Mouse (Mus musculus) lung, postnatal 36 days (tissue): ENCODE data around the gene Gm17334.
A peak's percentile ranks its signal among the peaks of the same experiment; 100 is the strongest.

ENCODE experiments used
- DNase-seq: peaks from one replicate; pipeline ENCODE4 v3.0.0; 2022; ENCODE audit warnings: mixed read lengths

Gm17334 gene

DNA sequence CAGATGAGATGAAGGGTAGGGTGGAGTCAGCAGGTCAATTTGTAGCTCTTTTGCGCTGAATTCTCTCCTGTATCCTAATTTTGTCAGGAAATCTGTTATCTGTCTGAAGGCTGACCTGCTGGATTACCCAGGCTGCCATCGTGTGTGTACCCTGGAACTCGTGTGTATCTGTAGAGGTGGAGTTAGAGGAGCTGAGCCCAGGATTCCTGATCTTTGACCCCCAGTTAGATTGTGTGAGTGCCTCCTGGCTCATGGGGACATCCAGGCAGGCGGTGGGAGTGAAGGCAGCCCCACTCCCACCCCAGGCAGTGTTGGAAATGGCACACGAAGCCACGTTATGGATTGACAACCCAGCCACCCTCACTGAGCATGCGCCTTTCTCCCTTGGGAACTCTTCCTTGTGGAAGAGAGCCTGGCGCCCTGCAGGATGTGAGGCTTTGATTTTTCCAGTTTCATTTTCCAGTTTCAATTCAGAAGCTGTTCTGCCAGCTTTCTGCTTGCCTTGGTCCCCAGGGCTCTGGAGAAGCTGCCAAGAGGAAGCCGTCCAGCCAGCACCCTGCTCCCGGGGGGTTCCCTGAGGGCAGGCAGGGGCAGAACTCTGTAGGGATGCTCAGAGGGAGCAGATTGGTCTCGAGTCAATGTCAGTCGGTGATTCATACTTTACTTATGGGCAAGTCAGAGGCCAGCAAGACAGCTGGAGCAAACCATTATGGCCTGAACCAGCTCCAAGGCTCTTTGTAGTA, 23.6 kb upstream of the Gm17334 start:
- DNase-seq: peak; percentile 89

DNA sequence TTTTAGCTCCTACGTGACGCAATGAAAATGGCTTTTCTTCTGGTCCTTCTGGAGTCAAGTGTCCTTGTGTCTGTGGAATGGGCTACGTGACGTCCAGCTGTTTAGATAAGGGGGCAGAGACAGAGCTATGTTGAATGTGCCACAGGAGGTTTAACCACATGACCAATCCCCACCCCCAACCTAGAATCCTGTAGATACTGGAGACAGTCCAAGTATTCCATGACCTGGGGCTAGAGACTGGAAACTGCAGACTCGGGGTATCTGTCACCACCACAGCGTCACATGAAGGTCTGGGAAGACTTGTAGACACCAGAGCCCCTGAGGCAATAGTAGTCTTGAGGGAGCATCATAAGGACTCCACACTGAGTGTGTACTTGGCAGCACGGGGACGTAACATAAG, 22.8 kb upstream of the Gm17334 start:
- DNase-seq: no peak

DNA sequence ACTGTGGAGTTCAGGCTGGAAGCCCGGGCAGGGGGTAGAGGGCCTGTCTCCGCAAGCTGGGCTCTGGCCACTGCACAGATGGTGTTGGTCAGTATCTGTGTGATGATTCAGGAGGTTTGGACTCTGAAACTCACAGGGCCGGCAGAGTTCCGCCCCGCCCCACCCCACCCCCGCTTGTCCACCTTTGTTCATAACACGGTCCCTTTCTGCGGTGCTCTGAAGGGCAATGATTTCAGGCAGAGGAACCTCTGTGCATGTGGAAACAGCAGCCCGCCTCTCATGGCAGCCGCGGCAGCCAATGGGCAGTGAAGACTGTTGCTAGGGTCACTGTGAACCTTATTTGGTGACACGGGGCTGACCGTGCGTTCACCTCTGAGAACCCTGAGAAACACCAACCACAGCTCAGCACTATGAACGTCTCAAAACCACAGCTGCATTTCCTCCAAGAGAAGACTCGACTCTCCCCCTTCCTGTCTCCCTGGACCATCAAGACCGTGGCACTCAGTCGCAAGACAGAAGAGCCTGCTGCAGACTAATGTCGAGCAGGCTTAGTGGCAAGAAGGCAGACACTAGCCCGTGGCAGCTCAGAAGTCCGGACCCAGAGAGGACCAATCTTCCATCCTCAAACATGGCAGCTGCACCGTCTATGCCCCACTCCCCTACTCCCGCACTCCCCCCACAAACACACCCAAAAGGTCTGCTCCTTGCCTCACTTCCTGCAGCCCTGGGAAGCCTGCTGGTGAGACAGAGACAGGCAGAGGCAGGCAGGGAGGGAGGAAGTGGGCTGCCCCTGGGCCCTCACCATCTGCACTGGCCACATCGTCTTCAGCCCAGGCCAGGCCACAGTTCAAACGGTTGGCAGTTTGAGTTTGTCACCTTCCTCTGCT, 21.9 kb upstream of the Gm17334 start:
- DNase-seq: peak; percentile 84

DNA sequence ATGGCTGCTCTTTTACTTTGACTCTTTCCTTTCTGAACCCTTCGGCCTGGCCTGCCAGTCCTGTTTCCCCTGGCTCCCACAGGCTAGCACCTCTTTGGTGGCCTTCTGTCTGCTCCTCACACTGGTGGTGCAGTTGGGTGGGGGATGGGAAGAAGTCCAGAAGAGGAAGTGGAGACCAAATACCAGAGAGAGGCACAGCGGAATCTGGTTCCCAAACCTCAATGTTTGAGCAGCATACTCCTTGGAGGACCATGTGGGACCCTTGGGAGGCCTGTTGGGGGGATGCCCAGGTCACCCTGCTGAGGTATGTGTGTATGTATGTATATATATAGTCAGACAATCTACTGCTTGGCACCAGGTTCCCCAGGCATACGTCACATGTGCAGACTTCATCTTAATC, 21.0 kb upstream of the Gm17334 start:
- DNase-seq: peak; percentile 51

DNA sequence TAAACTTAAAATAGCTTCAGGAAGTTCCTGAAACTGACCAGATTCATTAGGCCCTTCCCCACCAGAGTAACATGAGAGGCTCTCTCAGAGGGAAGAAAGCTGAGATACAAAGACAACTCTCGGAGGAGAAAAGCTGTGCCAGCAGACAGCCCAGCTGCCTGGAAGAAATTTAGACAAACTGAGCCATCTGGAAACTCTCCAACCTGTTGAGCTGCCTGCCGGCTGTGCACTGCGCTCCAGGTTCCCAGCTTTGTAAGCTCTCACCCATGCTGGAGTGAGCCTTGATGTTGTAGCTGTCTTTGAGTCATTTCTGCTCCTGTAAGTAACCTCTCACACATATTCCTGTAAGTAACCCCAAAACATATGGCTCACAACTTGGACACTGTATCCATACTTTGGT, 20.0 kb upstream of the Gm17334 start:
- DNase-seq: no peak

DNA sequence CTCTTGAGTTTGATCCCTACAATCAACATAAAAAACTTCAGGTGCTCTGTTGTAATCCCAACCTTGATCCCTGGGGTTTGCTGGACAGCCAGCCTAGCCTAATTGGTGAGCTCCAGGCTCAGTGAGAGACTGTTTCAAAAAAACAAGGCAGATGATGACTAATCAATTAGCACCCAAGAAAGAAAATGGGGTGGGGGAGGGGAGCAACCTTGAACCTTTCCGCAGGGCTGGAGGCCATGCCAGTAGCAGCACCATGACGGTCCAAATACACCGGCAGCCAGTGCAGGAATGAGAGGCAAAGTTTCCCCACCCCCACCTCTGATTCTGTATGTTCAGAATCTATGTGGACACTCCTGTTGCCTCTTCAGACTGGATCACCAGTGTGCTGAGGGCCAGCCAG, 16.3 kb upstream of the Gm17334 start:
- DNase-seq: no peak

DNA sequence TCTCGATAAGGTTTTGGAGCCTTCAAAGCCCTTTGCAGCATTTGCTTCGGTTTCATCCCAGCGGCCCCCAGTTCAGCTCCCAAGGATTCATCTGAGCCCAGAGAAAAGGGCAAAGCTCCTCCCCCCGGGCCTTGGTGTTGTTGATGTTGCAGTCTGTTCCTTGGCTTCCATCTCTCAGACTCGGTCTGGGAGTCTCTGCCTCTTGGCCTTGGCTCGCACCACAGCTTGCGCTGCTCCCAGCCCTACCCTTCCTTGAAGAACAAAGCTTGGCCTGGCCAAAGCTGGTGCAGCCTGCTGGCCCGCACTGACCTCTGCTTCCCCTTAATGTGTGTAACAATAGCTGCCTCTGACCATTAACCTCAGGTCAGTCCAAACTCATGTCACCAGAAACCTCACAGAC, 15.2 kb upstream of the Gm17334 start:
- DNase-seq: peak; percentile 92

DNA sequence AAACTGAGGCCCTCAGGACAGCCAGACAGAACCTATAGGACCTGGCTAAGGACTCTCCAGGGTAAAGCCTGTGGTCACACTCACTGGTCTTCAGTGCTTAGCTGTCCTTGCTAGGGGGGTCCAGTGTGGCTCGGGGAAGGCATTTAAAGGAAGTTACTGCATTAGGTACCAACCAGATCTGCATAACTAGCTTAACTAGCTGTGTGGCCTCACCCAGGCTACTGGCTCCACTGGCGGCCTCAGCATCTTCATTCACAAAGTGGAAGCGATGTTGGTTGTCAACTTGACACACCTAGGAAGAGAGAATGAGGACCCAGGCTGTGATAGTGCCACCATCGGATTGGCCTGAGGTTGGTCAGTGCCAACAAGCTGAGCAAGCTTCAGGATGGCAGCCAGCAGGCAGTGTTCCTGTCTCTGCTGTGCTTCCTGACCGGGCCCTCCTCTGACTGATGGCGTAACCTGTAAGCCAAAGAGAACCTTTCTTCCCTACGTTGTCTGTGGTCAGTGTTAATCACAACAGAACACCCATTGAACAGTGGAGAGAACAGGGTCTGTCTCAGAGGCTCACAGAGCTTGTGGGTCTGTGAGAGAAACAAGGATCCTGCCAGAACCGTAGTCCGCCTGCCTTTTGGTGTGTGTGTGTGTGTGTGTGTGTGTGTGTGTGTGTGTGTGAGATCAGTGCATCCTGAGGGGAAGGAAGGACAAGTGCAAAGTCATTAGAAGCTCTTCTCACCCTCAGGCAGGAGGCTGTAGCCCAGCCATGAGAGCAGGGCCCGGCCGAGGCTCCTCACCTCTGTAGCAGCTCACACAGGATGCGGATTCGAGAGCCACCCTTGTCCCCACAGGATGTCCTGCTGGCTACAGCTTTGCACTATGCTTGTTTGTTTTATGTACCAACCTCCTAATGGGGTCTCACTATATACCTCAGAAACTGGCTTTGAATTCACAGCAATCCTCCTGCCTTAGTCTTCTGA, 13.4 kb upstream of the Gm17334 start:
- peak; percentile 73 for DNase-seq

DNA sequence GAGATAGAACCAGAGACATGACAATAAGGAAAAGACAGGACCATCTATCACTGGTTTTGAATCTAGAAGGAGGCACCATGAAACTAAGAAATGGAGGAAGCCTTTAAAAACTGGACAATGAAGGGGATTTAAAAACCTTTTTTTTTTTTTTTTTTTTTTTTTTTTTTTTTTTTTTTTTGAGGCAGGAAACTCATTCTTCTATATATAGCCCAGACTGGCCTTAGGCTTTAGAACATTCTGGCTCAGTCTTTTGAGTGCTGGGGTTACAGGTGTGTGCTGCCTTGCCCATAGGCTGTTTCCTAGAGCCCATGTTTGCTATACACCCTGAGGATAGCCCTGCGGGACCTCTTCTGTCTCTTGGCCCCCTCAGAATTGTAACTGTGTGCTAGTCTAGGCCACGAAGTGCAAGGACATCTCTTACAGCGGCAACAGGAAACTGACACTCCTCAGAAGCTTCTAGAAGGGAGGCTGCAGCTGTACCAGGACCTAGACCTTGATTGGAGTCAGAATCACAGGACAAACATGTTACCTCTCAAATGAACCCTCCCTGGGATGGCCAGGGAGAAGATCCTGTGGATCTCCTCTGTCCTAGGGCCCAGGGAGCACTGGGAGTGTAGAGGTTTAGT, 12.4 kb upstream of the Gm17334 start:
- no peak for DNase-seq

DNA sequence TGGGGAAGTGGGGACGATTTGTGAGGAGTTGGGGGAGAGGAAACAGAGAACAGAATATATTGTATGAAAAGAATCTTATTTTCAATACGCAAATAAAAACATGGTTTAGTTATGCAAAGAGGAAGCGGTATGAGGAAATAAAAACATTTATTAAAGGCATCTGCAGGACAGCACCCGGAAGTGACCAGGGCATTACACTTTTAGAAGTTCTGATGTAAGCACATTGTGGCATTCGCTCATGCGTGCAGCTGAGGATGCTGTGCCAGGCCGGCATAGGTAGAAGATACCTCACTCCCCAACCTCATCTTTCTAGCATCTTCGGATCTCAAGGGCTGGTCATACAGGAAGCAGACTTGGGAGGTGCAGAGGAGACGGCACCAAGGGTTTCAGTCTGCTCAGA, 10.3 kb upstream of the Gm17334 start:
- DNase-seq: no peak

DNA sequence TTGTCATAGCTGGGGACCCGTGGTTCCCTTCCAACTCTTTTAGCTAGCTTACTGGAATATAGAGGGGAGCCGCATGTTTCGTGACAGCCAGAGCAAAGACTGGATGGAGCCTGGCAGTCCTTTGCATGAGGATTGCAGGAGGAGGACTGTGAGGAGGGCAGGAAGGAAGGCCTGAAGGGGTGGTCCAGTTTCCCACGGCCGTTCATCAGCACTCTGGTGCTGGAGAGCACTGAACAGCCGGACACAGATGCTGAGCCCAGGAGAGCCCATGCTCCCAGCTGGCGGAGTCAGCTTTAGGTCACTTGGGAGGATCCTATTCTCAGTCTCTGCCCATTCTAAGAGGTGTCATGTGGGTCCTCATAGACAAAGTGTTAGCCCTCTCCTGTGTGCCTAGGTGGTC, 9.0 kb upstream of the Gm17334 start:
- no peak for DNase-seq

DNA sequence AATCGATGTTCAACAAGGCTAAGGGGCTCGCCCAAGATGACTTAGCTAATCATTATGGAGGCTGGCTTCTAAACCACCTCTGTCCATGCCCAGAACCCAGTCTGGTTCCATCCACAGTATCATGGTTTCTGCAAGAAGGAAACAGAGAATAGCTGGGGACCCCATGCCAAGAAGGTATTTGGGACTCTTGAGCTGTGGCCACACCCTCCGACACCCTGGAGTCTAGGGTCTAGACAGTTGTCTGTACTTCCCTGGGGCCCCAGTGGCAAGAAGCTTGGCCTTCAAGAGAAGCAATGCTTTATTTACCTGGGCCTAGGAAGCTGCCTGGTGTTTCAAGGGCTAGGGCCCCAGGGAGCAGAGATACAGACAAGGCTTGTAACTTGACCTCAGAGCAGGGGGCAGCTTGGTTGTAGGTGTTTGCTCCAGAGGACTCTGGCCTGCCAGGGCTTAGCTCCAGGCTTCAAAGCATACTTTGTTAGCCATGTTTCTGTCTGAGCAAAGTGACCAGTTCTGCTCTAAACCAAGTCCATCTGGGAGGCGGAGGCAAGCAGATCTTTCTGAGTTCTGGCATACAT, 8.3 kb upstream of the Gm17334 start:
- no peak for DNase-seq

DNA sequence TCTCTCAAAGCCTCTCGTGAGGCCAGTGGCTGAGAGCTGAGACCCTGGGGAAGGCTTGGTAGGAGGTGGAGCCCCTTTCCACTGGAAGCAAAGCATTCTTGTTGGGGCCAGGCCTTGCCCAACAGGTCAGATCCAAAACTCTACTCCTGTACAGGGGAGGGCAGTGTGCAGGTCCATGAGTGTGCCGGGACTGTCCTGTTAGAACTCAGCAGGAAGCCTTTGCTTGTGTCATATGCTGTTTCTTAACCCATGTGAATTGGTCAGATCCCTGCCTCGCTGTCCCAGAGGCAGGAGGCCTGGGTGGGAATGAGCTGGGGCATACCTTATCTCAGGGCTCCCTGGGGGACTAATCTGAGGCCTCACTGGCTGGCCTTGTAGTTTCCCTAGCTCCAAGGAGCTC, 7.3 kb upstream of the Gm17334 start:
- no peak for DNase-seq

DNA sequence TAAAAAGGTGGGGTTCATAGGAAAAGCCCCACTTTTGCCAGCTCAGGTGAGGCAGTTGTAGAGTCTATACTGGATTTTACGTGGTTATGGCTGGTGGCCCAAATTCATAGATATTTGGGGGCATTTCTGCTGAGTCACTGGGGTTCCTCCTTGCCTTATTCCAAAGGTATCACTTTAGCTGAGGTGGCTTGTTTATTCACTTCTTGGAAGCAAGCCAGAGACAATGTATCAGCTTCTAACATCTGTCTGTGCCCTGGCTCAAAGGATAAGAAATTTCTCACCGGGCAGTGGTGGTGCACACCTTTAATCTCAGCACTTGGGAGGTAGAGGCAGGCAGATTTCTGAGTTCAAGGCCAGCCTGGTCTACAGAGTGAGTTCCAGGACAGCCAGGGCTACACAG, 6.8 kb upstream of the Gm17334 start:
- DNase-seq: no peak

DNA sequence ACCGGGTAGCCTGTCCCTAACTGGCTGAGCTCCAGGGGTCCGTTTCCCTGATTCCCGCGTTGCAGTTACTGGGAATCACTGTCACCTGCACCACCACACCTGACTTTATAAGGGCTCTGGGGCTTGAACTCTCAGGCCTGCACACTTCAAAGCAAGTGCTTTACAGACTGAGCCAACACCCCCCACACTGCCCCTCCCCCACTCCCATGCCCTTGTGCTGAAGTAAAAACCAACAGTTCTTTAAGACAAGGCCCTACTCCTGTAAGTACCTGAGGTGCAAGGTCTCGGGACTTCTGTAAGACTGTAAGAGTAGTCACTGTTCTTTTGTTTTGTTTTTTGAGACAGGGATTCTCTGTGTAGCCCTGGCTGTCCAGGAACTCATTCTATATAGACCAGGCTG, 5.5 kb upstream of the Gm17334 start:
- DNase-seq: no peak

DNA sequence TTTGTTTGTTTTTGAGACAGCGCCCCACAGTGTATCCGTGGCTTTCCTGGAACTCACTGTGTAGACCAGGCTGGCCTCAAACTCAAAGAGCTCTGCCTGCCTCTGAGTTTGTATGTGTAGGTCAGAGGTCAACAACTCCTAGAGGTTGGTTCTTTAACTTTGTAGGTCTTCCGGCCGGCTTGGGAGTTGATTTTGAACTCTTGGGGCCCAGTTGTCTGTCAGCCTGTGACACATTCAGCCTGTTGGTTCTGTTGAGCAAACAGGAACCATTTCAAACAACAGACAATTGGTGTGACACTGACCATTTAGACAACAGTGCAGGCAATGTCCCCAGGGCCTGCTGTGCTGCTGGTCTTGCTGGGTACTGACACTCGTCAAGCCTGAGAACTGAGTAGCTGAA, 4.7 kb upstream of the Gm17334 start:
- DNase-seq: no peak

DNA sequence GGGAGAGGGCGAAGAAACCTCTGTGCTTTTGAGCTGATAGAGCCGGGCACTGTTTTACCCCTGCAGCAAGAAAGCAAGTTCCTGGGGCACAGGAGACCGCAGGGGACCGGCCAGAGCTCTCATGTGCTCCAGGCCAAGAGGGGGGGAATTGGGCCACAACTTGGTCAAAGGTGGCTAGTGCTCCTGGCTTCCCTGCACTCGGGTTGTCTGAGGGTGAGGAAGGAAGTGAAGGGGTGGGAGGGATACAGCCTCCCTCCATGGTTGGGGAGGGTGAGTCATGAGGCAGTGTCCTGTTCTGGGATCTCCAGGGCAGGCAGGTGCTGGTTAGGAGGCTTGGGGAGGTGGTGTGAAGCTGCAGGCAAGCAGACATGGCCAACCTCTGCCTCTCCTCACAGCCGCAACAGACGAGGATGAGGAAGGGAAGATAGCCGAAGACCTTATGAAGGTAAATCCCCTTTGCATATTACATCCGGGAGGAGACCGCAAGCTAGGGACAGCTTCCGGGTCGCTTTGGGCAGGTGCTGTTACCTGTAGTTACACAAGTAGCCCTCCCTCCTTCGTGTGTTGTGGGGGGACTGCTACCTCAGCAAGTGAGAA, 1.8 kb upstream of the Gm17334 start:
- peak; percentile 43 for DNase-seq

DNA sequence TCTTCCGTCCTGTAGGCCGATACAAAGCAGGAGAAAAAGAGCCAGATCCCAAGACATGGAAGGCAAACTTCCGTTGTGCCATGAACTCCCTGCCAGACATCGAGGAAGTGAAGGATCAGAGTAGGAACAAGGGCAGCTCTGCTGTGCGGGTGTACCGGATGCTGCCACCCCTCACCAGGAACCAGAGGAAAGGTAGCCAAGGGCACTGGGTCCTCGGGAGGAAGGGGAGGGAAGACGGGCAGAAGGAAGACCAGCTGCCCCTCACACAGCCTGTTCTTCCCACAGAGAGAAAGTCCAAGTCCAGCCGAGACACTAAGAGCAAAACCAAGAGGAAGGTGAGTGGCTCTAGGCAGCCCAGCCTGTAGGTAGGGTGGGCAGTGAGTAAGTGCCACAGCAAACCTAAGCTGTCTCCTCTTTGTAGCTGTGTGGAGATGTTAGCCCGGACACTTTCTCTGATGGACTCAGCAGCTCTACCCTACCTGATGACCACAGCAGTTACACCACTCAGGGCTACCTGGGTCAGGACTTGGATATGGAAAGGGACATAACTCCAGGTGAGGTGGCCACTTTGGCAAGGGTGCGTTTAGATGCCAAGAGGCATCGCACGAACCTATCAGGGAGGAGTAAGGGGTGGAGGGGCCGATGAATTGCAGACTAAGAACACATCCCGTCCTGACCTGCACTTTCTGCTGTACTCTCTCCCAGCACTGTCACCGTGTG, 814 bp upstream of the Gm17334 start:
- DNase-seq: no peak

DNA sequence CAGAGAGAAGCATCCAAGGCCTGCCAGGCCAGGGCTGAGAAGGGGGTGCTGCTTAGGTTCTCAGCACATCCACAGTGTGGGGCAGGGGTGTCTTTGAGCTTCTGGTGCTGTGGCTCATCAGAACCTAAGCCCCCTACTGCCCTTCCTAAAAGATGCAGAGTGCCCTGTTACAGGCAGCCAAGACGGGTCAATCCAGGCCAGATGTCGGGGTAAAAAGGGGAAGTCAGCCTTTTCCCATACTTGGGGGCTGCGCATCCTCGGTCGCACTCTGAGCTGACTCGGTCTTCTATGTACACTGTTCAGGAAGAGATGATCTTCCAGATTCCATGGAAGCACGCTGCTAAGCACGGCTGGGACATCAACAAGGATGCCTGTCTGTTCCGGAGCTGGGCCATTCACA, 451 bp downstream of the Gm17334 start:
- DNase-seq: no peak

DNA sequence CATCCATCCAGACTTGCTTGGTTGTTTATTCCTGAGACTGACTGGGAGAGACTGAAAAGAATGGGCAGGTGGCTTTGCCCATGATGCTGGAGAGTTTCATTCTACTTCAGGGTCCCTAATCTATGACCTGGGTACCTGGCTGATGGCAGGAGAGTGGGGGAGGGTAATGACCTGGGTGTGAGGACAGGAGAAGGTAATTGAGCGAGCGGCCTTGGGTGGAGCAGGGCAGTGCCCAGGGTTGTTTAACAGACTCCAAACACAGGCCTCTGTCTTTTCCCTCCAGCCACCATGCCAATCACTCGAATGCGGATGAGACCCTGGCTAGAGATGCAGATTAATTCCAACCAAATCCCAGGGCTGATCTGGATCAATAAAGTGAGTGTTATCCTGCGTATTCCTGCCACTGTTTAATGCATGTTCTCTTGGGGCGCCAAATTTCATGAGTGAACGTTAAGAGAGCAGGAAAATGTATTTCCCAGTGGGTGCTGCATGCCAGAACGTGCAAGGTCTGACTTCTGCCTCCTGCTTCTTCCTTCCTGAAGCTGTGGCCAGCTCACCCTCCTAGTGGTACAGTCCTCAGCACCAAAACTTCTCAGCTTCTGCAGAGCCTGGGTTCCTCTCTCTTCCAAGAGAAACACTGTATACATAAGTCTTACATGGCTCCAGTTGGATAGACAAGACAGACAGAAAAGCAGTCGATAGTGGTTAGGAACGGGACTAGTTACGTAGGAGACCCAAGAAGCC, 1.8 kb downstream of the Gm17334 start:
- no peak for DNase-seq
